Mouse (Mus musculus): ENCODE data around the gene Bbs9.

GRCm38 (mm10) chr9:22665155-22665554, 189.6 kb downstream of the Bbs9 start:
- TF ChIP-seq CTCF (IDR thresholded peaks at IDR 0.05; ENCODE audit: control insufficient read depth, insufficient read depth, low read length) (no peak), POLR2A (IDR thresholded peaks at IDR 0.05; ENCODE audit: borderline replicate concordance, control insufficient read depth, low read depth, low read length) (no peak)
